Mouse (Mus musculus) liver, adult (tissue): ENCODE data around the gene Gm973.

Experiments used
- GATA4 ChIP-seq: IDR thresholded peaks from 2 replicates; pipeline ENCODE4 v1.6.1; 2014; ENCODE audit warnings: mild to moderate bottlenecking, low read length; ENCODE audit not compliant: insufficient replicate concordance

Gene Gm973

DNA sequence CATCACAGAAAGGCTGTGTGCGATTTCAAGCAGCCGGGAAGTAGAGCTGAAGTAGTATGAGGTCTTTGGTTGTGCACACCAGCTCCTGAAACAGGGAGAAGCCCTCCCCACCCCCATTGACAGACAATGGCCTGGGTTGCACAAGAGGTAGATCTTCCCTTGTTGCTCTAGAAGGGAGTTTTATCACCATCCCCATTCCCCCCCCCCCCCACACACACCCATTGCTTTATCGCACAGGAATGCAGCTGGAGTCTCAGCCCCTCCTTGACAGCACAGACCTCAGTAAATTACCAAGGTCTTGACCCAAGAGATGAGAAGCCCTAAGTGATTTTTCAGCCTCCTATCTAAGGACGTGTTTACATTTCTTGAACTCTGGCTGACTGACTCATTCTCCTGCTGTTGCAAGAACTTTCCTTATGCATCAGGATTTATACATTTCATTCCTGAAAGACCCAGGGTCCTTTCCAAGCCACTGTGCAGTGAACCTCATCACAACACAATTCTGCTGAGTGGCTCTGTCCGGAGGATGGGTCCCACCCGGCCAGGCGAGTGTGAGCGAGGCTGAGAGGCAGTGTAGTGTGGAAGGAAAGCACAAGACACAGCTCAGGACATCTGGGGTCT is 64.2 kb downstream of the Gm973 start:
- no peak for TF ChIP-seq GATA4

DNA sequence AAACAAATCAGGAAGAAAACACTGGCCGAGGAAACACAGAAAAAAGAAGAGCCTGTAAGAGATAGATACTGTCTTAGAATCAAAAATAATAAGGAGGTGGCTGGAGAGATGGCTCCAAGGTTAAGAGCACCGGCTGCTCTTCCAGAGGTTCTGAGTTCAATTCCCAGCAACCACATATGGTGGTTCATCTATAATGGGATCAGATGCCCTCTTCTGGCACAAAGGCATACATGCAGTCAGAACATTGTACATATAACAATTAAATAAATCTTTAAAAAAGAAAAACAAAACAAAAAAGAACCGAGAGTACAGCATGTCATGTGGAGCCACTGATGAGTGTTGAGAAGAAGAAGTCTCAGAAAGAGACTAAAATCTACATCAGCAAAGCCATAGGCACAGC is 64.8 kb downstream of the Gm973 start:
- no peak for TF ChIP-seq GATA4

DNA sequence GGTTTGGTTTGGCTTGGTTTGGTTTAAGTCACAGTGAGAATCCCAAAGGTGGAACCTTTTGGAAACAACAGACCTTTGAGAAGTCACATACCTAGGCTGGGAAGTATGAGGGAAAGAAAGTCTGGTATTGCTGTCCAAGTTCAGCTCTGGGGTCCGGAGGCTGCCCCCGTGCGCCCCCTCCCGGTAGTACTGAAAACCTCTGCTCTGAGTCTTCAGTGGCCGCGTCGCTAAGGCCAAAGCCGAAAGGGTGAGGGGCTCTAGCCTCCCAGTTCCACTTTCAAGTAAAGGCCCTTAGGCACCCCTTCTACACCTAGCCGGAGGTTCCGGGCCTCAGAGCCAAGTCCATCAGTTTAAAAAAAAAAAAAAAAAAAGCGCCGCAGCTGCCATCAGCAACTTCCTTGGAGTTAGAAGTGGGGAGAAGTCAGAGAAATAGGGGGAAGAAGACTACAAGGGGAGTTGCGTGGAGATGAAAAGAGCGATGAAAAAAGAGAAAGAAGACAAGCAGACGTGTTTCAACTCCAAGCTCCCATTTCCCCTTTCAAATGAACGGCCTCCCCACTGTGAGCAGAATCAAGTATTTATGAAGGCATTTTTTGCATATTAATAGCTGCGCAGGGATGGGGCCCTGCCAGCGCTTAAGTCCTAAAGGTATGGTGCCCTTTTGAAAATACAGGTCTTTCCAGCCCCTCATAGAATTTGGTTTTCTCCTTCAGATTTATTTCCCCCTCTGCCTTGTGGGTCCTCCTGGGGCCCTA is 68.8 kb downstream of the Gm973 start:
- no peak for TF ChIP-seq GATA4

DNA sequence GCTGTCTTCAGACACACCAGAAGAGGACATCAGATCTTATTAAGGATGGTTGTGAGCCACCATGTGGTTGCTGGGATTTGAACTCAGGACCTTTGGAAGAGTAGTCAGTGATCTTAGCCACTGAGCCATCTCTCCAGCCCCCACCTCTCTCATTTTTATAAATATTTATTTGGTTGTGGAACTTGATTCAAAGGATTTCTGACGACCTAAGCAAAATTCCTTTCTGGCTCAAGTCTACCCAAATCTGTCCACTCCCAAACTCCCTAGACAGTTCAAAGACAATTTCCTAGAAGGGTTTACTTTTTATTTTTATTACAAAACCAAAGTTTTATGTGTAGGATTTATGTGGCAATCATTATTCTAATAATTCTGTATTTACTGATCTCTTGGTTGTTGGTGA is 73.2 kb downstream of the Gm973 start:
- no peak for TF ChIP-seq GATA4

DNA sequence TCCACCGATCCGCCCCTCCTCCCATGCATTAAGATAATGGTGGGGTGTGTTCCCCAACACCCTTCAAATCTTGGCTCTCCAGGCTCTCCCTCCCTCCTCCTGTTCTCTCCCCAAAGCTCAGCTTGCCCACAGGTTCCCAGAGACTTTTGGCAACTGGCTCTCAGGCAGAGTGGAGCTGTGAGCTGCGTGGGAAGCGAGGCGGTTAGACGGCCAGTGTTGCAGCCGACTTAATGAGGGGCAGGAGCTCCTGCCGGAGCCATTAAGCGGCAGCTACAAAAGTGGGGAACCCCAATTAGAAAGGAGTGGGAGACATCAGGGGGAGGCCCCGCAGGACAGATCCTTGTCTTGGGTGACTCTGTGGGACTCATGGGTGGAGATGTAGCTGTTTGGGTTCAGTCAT is 76.3 kb downstream of the Gm973 start:
- no peak for TF ChIP-seq GATA4

DNA sequence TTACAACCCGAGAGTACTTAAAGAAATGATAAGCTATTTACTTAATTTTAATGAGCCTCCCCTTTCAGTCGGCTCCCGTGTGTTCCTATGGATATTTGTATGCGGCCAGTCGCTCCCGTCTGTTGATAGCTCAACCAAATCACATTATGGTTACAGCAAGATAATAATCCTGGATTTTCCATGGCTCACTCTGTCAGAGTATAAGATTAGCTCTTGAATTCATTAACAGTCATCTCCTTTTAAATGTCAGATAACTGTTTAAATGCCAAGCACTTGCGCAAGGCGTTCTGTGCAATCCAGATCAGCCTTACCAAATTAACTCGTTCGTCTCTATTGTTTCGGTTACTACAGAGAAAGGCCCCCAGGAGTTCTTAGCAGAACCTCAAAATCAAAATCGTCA is 76.8 kb downstream of the Gm973 start:
- no peak for TF ChIP-seq GATA4

DNA sequence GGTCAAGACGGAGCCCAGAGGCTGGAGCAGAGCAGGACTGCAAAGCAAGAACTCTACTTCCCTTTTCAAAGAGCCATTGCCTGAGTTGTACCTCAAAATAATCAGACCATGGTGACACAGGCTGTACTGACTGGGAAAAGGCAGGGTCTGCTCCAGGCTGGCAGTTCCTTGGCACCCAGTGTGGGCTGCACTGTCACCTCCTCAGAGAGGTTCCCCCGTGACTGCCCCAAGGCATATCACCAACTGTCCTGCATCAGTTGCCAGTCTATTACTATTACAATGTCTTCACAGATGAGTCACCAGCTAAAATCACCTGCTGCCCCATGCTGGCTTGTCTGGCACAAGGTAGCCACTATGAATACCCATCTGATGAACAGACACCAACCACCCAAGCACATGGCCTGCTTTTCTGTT is 77.6 kb downstream of the Gm973 start:
- TF ChIP-seq GATA4, result no peak

DNA sequence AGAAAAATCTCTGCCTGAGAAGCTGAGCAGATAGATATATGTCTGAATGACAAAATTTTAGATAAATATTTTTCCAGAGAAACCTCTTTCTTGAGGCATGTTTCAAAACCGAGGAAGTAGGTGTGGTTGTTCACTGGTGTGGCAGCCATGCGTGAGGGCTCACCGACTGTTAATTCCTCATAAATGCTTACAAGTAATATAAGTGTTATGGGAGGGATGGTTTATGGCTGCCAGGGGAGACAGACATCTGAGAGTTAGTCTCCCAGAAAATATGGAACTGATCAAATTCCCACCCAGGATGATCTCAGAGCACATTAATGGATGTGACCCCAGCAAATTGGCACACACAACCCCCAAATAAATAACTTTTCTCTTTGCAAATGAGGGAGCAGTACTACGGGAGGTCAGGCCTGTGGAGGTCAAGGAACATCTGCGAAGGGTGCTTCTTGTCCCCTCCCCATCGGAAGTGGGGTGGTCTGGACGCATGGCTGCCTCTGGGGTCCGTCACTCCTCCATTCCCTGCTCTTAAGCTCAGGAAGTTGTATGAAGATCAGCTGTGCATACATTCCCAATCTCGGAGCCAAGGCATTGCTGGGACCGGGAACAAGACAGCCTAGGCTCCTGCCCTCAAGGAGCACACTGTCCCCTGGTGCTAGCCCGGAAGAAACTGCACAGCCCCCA is 78.7 kb downstream of the Gm973 start:
- no peak for TF ChIP-seq GATA4

DNA sequence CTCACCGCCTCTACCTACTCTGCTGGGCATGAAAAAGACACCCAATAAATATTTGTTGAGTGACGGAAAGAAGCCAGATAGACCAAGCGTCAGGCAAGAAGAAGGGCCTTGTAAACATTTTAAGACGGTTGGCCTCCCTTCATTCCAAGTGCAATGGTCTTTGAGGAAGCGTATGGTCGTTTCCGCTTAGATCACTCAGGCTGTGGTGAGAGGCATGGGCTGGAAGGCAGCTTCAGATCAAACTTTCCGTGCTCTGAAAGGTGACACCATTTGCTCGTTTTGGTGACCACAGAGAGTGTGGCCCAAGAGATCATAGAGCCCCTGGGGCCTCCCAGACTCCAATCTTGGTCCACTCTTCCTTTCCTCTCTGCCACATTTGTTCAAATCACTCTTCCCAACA is 79.5 kb downstream of the Gm973 start:
- TF ChIP-seq GATA4, result no peak

DNA sequence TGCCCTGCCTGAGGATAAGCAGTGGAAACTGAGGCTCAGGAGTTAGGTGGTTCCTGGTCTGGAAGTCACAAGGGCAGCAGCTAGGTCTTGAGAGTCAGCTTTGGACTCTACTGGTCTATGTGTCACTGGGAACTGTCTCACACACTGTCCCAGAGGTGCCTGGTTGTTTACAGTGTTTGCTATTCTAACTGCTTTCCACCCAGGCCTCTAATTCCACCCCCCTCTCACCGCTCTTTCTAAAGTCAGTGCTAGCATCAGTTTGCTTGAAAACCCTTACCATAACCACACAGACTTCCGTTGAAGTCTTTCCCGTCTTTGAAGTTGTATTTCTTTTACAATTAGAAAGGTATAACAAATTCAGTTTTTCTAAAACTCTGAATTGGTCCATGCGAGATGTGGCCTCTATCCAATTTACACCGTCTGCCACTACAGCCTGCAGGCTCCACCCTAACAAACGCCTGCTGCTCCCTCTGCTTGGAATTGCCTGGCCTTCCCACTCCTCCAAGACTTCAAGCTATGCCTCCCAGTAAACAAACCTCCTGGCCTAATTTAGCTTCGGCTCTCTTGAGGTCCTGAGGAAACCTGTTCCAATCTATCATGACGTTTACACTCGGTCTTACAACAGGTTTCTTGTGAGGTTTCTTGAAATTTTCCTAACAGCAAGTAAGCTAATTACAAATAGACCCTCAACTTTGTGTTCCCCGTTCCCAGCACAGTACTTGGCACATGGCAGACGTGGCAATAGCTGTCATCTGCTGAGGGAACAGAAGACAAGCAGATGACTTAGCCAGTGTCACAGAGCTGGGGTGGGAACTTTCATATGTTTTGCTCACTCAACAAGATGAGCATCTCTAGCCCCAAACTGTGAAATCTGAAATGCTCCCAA is 86.7 kb downstream of the Gm973 start:
- TF ChIP-seq GATA4, result no peak

DNA sequence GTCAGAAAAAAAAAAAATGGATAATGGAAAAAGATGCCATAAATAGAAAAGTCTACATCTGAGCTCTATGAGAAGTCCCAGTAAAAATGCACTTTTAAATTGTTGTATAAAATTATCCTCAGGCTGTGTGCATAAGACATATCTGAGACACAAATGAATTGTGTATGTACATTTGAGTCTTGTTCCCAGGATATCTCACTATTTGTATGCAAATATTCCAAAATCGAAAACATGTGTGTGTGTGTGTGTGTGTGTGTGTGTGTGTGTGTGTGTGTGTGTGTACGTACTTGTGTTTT is 87.3 kb downstream of the Gm973 start:
- no peak for TF ChIP-seq GATA4

DNA sequence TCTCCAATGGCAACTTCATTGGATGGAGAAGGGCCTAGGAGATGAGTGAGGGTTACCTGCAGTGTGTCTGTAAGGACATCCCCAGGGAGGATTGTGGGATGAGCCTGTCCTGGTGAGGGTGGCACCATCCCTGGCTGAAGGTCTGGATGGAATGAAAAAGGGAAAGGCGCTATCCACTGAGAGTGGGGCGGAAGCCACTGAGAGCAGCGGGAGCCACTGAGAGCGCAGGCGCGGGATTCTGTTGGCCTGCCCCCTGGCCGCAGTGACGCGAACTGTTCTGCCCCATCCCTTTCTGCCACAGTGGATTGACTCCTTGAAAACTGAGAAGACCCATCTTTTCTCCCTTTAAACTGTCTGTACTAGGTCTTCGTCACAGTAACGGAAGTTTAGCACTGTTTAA is 87.8 kb downstream of the Gm973 start:
- no peak for TF ChIP-seq GATA4

DNA sequence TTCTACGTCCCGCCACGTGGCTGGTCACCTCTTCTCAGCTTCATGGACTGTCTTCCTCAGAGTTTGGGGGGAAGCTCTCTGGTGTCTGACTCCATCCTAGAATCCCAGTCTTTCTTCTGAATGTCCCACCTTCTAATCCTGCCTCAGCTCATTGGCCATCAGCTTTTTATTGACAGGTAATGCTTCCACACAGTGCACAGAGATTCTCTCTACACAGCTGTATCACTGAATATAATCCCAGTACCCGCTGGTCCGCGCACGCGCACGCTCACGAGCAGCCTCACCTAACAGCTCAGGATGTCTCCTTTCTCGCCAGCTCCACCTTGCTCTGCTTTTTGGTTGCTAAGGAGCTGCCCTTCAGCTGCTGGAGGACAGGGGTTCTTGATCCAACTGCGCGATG is 90.4 kb downstream of the Gm973 start:
- TF ChIP-seq GATA4, result no peak

DNA sequence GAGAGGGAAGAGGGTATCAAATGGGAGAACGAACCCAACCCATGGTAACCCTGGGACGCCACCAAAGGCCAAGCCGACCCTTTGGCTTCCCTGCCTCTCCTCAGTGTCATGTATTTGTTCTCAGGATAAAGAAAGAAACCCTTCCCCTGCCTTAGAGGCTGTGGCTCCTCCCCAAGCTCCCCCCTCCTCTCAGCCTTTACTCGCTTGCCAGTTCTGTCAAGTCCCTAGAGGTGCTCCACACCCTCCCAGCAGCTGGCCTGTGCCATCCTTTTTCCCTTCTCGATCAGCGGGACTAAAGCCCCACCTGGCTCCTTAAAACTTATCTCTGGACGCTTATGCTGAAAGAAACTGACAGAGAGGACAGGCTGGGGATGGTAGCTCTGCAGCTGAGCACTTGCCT is 91.0 kb downstream of the Gm973 start:
- TF ChIP-seq GATA4, result no peak

DNA sequence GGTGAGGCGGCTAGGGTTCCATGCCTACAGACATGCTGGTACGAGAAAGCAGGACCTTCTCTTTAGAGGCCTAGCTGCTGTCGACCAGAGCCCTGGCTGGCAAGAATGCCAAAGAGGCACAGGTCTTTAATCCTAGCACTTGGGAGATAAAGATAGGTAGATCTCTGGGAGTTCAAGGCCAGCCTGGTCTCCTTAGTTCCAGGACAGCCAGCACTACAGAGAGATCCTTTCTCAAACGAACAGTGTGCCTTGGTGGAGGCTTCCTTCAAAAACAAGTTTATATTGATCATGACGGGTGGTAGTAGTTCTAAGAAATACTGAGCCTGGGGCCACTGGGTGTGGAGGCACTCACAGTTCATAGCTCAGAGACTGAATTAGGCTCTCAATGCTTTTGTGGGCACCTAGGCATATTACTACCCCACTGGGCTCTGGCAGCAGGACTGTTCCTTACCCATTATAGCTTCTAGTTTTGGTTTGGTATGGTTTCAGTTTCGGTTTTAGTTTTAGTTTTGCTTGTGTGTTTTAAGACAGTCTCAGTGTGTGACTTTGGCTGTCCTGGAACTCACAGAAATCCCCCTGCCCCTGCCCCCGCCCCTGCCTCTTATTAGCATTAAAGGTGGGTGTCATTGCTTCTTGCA is 92.2 kb downstream of the Gm973 start:
- no peak for TF ChIP-seq GATA4
